Mouse (Mus musculus) embryonic fibroblast, embryonic 13.5 days (primary cell): ENCODE measurements at regions not wholly inside any gene's neighbourhood (a gene's known extent, or its start where the extent isn't known, plus 50 kb on each side); places are given as distances from the start of the nearest gene placed in this dataset.

Source experiments
- H3K27ac ChIP-seq: 2 replicates; pipeline ENCODE4 v1.5.1; 2012; ENCODE audit warnings: low read length, control low read depth, inconsistent platforms; ENCODE audit not compliant: insufficient read depth
- H3K4me1 ChIP-seq: 2 replicates; pipeline ENCODE4 v1.6.1; 2011; ENCODE audit warnings: low read length; ENCODE audit not compliant: control insufficient read depth, insufficient read depth
- H3K4me3 ChIP-seq: 2 replicates; pipeline ENCODE4 v1.5.1; 2011; ENCODE audit warnings: mild to moderate bottlenecking, control low read depth, low read length; ENCODE audit not compliant: insufficient read depth
- CTCF ChIP-seq: IDR thresholded peaks from 2 replicates; pipeline ENCODE4 v1.5.1; 2011; ENCODE audit warnings: mild to moderate bottlenecking, control low read depth, low read length, moderate library complexity, borderline replicate concordance; ENCODE audit not compliant: insufficient read depth
- POLR2A ChIP-seq: IDR thresholded peaks from 2 replicates; pipeline ENCODE4 v1.6.1; 2011; ENCODE audit warnings: low read depth, mild to moderate bottlenecking, control low read depth, low read length, moderate library complexity

- H3K27ac ChIP-seq, result no peak overlapping the region
- H3K4me3 ChIP-seq, result no peak overlapping the region
- no peaks in the 10 kb centered on the region for H3K4me1 ChIP-seq
- TF ChIP-seq POLR2A, result no peak
- no peak for TF ChIP-seq CTCF
Observed at GRCm38 (mm10) chr9:118393567-118393966, 84.4 kb upstream of the Eomes start.

DNA sequence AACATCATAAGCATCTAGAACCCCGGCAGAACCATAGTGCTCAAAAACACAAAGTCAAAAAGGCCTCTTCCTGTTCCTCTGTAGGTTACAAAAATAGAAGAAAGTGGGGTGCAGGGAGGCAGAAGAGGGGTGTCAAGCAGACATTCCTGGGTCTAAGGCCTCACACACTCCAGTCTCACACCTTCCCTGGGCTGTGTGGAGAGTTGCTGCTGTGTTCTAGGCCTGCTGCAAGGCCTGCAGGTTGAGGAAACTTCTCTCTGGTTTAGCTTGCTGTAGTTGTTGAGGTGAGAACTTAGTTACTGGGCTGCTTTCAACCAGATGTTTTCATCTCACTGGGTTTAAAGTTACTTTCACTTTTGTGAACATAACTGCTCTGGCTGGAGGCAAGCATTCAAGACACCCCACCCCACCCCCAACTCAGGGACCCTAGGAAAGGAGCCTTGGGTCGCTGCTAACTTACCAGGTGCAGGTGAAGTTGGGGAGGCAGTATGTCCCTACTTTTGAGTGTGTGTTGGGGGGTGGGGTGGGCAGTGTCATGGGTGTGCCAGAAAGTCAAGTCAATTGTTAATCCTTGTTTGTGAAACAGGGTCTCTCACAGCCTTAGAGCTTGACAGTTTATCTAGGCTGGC, 81.5 kb upstream of the Eomes start:
- Histone ChIP-seq H3K27ac (no peak overlapping the region), H3K4me3 (no peak overlapping the region), H3K4me1 (no peaks in the 10 kb centered on the region)
- TF ChIP-seq POLR2A (no peak), CTCF (no peak)

- no peak overlapping the region for H3K27ac ChIP-seq
- H3K4me3 ChIP-seq, result no peak overlapping the region
- no peaks in the 10 kb centered on the region for H3K4me1 ChIP-seq
- TF ChIP-seq CTCF (no peak), POLR2A (no peak)
Observed at GRCm38 (mm10) chr9:118400520-118400919, 77.5 kb upstream of the Eomes start.

- Histone ChIP-seq H3K27ac (no peak overlapping the region), H3K4me3 (no peak overlapping the region), H3K4me1 (no peaks in the 10 kb centered on the region)
- no peak for TF ChIP-seq POLR2A
- TF ChIP-seq CTCF, result no peak
Observed at GRCm38 (mm10) chr9:118401170-118401569, 76.8 kb upstream of the Eomes start.

DNA sequence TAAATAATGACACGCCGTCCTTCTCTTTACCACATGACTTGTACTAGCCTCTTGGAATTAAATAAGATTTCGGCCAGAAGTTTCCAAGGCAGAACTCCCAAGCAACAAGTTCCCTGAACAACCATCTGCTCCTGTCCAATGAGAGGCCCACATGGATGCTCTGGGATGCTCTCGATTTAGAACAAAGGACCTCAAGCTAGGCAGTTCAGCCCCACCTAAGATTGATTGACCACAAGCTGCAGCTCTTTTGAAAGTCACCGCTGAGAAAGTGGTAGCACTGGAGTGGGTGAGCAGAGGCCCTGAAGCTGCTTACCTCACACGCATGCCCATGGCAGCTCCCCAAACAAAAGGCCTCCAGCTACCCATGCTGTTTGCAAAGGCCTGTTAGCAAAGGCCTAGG, 73.1 kb upstream of the Eomes start:
- no peak overlapping the region for H3K27ac ChIP-seq
- no peaks in the 10 kb centered on the region for H3K4me1 ChIP-seq
- H3K4me3 ChIP-seq, result no peak overlapping the region
- no peak for TF ChIP-seq CTCF
- TF ChIP-seq POLR2A, result no peak

GRCm38 (mm10) chr9:118405926-118406518, 72.0 kb upstream of the Eomes start:
- no peak for TF ChIP-seq CTCF

DNA sequence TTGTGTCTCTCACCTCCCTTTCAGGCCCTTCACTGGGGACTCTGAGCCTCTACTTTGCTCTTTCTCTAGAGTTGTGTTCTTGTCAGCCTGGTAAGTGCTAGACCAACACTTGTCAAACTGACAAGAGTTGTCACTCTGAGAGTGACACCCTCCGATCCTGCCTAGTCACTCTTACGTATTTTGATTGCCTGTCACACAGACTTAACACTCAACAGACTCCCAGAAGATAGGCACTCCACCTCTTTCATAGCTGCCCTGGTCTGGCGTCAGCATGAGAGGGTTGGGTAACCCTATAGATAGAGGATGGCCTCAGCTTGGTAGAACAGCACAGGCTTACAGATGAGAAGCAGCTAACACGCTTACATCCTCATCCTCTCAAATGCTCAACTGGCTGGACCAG, 62.0 kb upstream of the Eomes start:
- Histone ChIP-seq H3K27ac (no peak overlapping the region), H3K4me1 (no peaks in the 10 kb centered on the region), H3K4me3 (no peak overlapping the region)
- TF ChIP-seq POLR2A (no peak), CTCF (no peak)

More at GRCm38 (mm10) chr9:118405926-118406518, 72.0 kb upstream of the Eomes start:
- no peaks in the 10 kb centered on the region for H3K4me1 ChIP-seq
- no peak overlapping the region for H3K27ac ChIP-seq
- H3K4me3 ChIP-seq, result no peak overlapping the region

DNA sequence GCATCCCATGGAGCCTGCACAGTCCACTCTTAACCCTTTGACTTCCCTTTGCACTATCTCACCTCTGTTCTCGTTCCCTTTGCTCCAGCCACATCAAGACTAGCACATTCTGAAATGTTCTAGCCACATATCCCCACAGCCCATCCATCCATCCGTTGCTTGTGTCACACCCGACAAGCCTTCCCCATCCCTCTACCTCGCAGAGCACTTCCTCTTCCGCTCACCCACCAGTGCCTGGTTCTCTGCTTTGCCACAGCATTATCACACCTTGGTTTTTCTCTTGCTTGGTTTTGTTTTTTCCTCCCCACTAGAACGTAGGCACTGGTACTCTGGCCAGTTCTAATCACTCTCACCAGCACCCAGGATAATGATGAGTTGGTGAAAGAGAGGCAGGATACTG, 61.5 kb upstream of the Eomes start:
- no peak overlapping the region for H3K4me3 ChIP-seq
- TF ChIP-seq POLR2A, result no peak
- no peak for TF ChIP-seq CTCF
- no peak overlapping the region for H3K27ac ChIP-seq
- H3K4me1 ChIP-seq, result no peaks in the 10 kb centered on the region

DNA sequence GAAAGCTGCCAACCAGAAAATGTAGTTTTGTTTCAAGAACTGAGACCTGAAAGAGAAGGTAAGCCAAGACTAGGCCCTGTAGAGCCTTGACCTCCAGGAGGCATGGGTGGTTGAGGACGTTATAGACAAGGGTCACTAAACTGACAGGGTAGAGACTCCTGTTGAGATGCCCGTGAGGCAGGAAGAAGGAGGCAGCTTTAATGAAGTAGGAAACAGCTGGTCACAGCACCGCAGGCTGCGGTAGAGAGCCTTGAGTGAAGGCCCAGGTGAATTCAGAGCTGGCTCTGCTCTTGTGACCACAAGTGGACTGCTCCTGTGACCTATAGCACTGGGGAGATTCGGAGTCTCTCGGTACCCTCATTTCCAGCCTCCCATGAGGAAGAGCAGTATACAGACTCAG, 53.7 kb upstream of the Eomes start:
- TF ChIP-seq POLR2A, result no peak
- no peak for TF ChIP-seq CTCF
- H3K27ac ChIP-seq, result no peak overlapping the region
- H3K4me1 ChIP-seq, result no peaks in the 10 kb centered on the region
- H3K4me3 ChIP-seq, result no peak overlapping the region
